Comparison of ENCODE assay signal across 24 mouse cellular contexts in the genomic region with DNA sequence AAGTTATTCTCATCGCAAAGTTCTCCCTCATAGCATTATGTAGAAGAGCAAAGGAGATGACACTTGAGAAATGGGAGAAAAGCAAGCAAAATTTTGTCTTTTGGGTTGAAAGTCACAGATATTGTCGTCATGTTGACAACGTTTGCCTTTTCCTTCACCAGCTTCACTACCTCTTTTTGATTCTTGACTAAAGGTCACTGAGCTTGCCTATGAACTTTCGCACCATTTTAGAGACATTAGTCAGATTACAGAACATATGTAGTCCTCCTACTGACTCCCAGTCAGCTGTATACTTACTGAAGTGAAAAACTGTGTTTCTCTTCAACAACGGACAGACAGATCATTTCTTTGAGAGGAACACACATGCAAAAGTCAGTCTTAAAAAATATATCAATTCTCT. TPM values are rescaled to one million over a fixed set of nuclear protein-coding genes. Genes with fewer than 3 reads are reported as not detected.
"Had no signal": no experiment of that assay in that cellular context is flagged by ENCODE, and none has a peak within 500 bp of the region (broad histone marks: within the 10 kb centered on the region; RNA-seq: fewer than 3 reads in every experiment).

No protein-coding gene starts in this region.

- ATAC-seq: liver, postnatal 0 days; midbrain, embryonic 16.5 days had no signal

- H3K27ac ChIP-seq: liver, embryonic 13.5 days; liver, embryonic 15.5 days; lung, embryonic 15.5 days; macrophage; midbrain, embryonic 10.5 days; midbrain, embryonic 12.5 days; neural tube, embryonic 12.5 days; stomach, embryonic 15.5 days; stomach, postnatal 0 days had no signal

- H3K9ac ChIP-seq: liver, embryonic 13.5 days; liver, embryonic 15.5 days; liver, postnatal 0 days; lung, embryonic 15.5 days; midbrain, embryonic 12.5 days; neural tube, embryonic 12.5 days; stomach, embryonic 15.5 days had no signal

- H3K9me3 ChIP-seq: liver, embryonic 13.5 days; liver, embryonic 15.5 days; lung, embryonic 15.5 days; megakaryocyte, embryonic 14.5 days; midbrain, embryonic 10.5 days; midbrain, embryonic 12.5 days; neural tube, embryonic 12.5 days; stomach, embryonic 15.5 days had no signal

- DNase-seq: liver, embryonic 13.5 days; liver, postnatal 0 days; lung, adult 2 months; lung, postnatal 14 days; midbrain, embryonic 14.5 days; right cerebral cortex, postnatal 14 days; thymus, adult 18-20 months; thymus, postnatal 14 days; thymus, postnatal 36 days had no signal

- H3K4me2 ChIP-seq: liver, embryonic 13.5 days; liver, embryonic 15.5 days; lung, embryonic 15.5 days; midbrain, embryonic 12.5 days; neural tube, embryonic 12.5 days; stomach, embryonic 15.5 days had no signal

- H3K4me3 ChIP-seq: liver, embryonic 13.5 days; liver, embryonic 15.5 days; lung, embryonic 15.5 days; megakaryocyte, embryonic 14.5 days; midbrain, embryonic 10.5 days; midbrain, embryonic 12.5 days; neural tube, embryonic 12.5 days; stomach, embryonic 15.5 days had no signal

- H3K4me1 ChIP-seq: liver, embryonic 13.5 days; liver, embryonic 15.5 days; lung, embryonic 15.5 days; midbrain, embryonic 10.5 days; midbrain, embryonic 12.5 days; neural tube, embryonic 12.5 days; stomach, embryonic 15.5 days had no signal

- H3K36me3 ChIP-seq: liver, embryonic 13.5 days; liver, embryonic 15.5 days; lung, embryonic 15.5 days; midbrain, embryonic 10.5 days; midbrain, embryonic 12.5 days; neural tube, embryonic 12.5 days; stomach, embryonic 15.5 days had no signal

- H3K27me3 ChIP-seq: liver, embryonic 13.5 days; liver, embryonic 15.5 days; lung, embryonic 15.5 days; midbrain, embryonic 12.5 days; neural tube, embryonic 12.5 days; stomach, embryonic 15.5 days had no signal

RNA-seq across cellular contexts. Expression of a gene that starts 40.0 kb away (rescaled TPM):
- total RNA-seq: megakaryocyte progenitor cell, adult 5-6 weeks; neutrophil, adult 5-6 weeks had no signal
- polyA plus RNA-seq: liver, embryonic 13.5 days; liver, embryonic 15.5 days; liver, postnatal 0 days; lung, adult 2 months; lung, embryonic 15.5 days; midbrain, embryonic 10.5 days; midbrain, embryonic 12.5 days; midbrain, embryonic 14.5 days; midbrain, embryonic 16.5 days; neural tube, embryonic 12.5 days; neural tube, embryonic 14.5 days; spleen, adult 2 months; stomach, embryonic 15.5 days; stomach, postnatal 0 days; thymus, postnatal 0 days had no signal
